Mouse (Mus musculus) myocyte (in vitro differentiated cells): ENCODE measurements at regions not wholly inside any gene's neighbourhood (a gene's known extent, or its start where the extent isn't known, plus 50 kb on each side); places are given as distances from the start of the nearest gene placed in this dataset.

Experiments used
- H3K27me3 ChIP-seq: one replicate; pipeline ENCODE4 v1.6.1; 2011; ENCODE audit not compliant: control insufficient read depth, insufficient read depth, insufficient read length
- H3K36me3 ChIP-seq: one replicate; pipeline ENCODE4 v1.6.1; 2011; ENCODE audit not compliant: control insufficient read depth, insufficient read depth
- H3K4me2 ChIP-seq: one replicate; pipeline ENCODE4 v1.6.1; 2011; ENCODE audit warnings: low read depth, control low read depth
- H3K4me3 ChIP-seq: one replicate; pipeline ENCODE4 v1.5.1; 2011; ENCODE audit warnings: mild to moderate bottlenecking, control low read depth, moderate library complexity
- H3K79me2 ChIP-seq: one replicate; pipeline ENCODE4 v1.6.1; 2011; ENCODE audit not compliant: control insufficient read depth, insufficient read depth
- H3ac ChIP-seq: one replicate; pipeline ENCODE4 v1.6.1; 2011; ENCODE audit not compliant: control insufficient read depth, insufficient read length
- CEBPB ChIP-seq: IDR thresholded peaks from 2 replicates; pipeline ENCODE4 v1.6.1; 2011; ENCODE audit warnings: mild to moderate bottlenecking, moderate library complexity; ENCODE audit not compliant: poor library complexity, insufficient read depth, severe bottlenecking
- E2F4 ChIP-seq: IDR thresholded peaks from one replicate; pipeline ENCODE4 v1.6.1; 2011; ENCODE audit warnings: mild to moderate bottlenecking, control low read depth, moderate library complexity; ENCODE audit not compliant: insufficient read depth
- MAX ChIP-seq: IDR thresholded peaks from one replicate; pipeline ENCODE4 v1.6.1; 2011; ENCODE audit warnings: low read depth, mild to moderate bottlenecking, control low read depth
- MYOD1 ChIP-seq, 3 experiments: IDR thresholded peaks; one replicate each; pipeline ENCODE4 v1.6.1; 2011; ENCODE audit warnings: control low read depth in 2 of 3, low read depth in 2 of 3, mild to moderate bottlenecking in 2 of 3, moderate library complexity in 1 of 3; ENCODE audit not compliant: insufficient read length in 2 of 3, control insufficient read depth in 1 of 3
- MYOG ChIP-seq, 3 experiments: IDR thresholded peaks; one replicate each; pipeline ENCODE4 v1.6.1; 2011; ENCODE audit warnings: control low read depth in 2 of 3, low read depth in 2 of 3, mild to moderate bottlenecking in 2 of 3; ENCODE audit not compliant: insufficient read length in 2 of 3, control insufficient read depth in 1 of 3, insufficient read depth in 1 of 3
- POLR2A ChIP-seq: IDR thresholded peaks from one replicate; pipeline ENCODE4 v1.6.1; 2011; ENCODE audit warnings: low read depth, mild to moderate bottlenecking, control low read depth, moderate library complexity; ENCODE audit not compliant: insufficient read length
- POLR2AphosphoS2 ChIP-seq: IDR thresholded peaks from one replicate; pipeline ENCODE4 v1.6.1; 2011; ENCODE audit warnings: low read depth, control low read depth; ENCODE audit not compliant: insufficient read length
- REST ChIP-seq: IDR thresholded peaks from one replicate; pipeline ENCODE4 v1.6.1; 2011; ENCODE audit warnings: mild to moderate bottlenecking, control low read depth, moderate library complexity; ENCODE audit not compliant: insufficient read depth, insufficient read length
- SRF ChIP-seq: IDR thresholded peaks from one replicate; pipeline ENCODE4 v1.6.1; 2011; ENCODE audit warnings: low read depth; ENCODE audit not compliant: control insufficient read depth, insufficient read length
- TCF12 ChIP-seq: IDR thresholded peaks from one replicate; pipeline ENCODE4 v1.6.1; 2011; ENCODE audit warnings: mild to moderate bottlenecking, control low read depth; ENCODE audit not compliant: poor library complexity, insufficient read depth, severe bottlenecking
- TCF3 ChIP-seq: IDR thresholded peaks from one replicate; pipeline ENCODE4 v1.6.1; 2011; ENCODE audit warnings: low read depth, control low read depth; ENCODE audit not compliant: insufficient read length
- USF1 ChIP-seq: IDR thresholded peaks from one replicate; pipeline ENCODE4 v1.6.1; 2011; ENCODE audit warnings: low read depth, mild to moderate bottlenecking, control low read depth, moderate library complexity

GRCm38 (mm10) chr2:51374636-51375035 is 225.7 kb upstream of the Rnd3 start:
- Histone ChIP-seq H3K4me3 (no peak overlapping the region), H3K27me3 (no peaks in the 10 kb centered on the region)
- TF ChIP-seq CEBPB (no peak), POLR2A (no peak), REST (no peak), TCF12 (no peak), MAX (no peak), TCF3 (no peak), MYOD1 (IDR thresholded peaks at IDR 0.05; ENCODE audit: control insufficient read depth in 1 of 3, insufficient read length in 2 of 3, low read depth in 2 of 3) (no peak), MYOG (IDR thresholded peaks at IDR 0.05; ENCODE audit: control insufficient read depth in 1 of 3, insufficient read depth in 1 of 3, insufficient read length in 2 of 3, low read depth in 2 of 3) (no peak), USF1 (no peak), SRF (no peak)

GRCm38 (mm10) chr2:51372771-51373170 is 223.9 kb upstream of the Rnd3 start:
- Histone ChIP-seq H3K4me2 (no peak overlapping the region), H3K36me3 (no peaks in the 10 kb centered on the region), H3K79me2 (no peaks in the 10 kb centered on the region), H3ac (no peak overlapping the region), H3K4me3 (no peak overlapping the region), H3K27me3 (no peaks in the 10 kb centered on the region)
- no peak for TF ChIP-seq TCF3
- TF ChIP-seq REST: no peak
- TF ChIP-seq POLR2AphosphoS2: no peak
- TF ChIP-seq POLR2A: no peak

More at GRCm38 (mm10) chr2:51374636-51375035, 225.7 kb upstream of the Rnd3 start:
- H3K79me2 ChIP-seq: no peaks in the 10 kb centered on the region
- H3K36me3 ChIP-seq: no peaks in the 10 kb centered on the region
- no peak overlapping the region for H3ac ChIP-seq
- H3K4me2 ChIP-seq: no peak overlapping the region

- H3K36me3 ChIP-seq: no peaks in the 10 kb centered on the region
Observed at GRCm38 (mm10) chr2:51362825-51363616, 214.1 kb upstream of the Rnd3 start.

GRCm38 (mm10) chr2:51355281-51355680 is 206.4 kb upstream of the Rnd3 start:
- no peaks in the 10 kb centered on the region for H3K79me2 ChIP-seq
- H3K4me2 ChIP-seq: no peak overlapping the region

More at GRCm38 (mm10) chr2:51362825-51363616, 214.1 kb upstream of the Rnd3 start:
- no peak overlapping the region for H3K4me3 ChIP-seq
- TF ChIP-seq E2F4 (no peak), MYOD1 (IDR thresholded peaks at IDR 0.05; ENCODE audit: control insufficient read depth in 1 of 3, insufficient read length in 2 of 3, low read depth in 2 of 3) (no peak), MYOG (IDR thresholded peaks at IDR 0.05; ENCODE audit: control insufficient read depth in 1 of 3, insufficient read depth in 1 of 3, insufficient read length in 2 of 3, low read depth in 2 of 3) (no peak), POLR2A (no peak), TCF12 (no peak), TCF3 (no peak), MAX (no peak), SRF (no peak)
- H3K4me2 ChIP-seq: no peak overlapping the region
- no peak overlapping the region for H3ac ChIP-seq
- H3K79me2 ChIP-seq: no peaks in the 10 kb centered on the region
- H3K27me3 ChIP-seq: no peaks in the 10 kb centered on the region

GRCm38 (mm10) chr2:51354800-51355199 is 205.9 kb upstream of the Rnd3 start:
- Histone ChIP-seq H3K27me3 (no peaks in the 10 kb centered on the region), H3K79me2 (no peaks in the 10 kb centered on the region), H3ac (no peak overlapping the region), H3K36me3 (no peaks in the 10 kb centered on the region), H3K4me3 (no peak overlapping the region), H3K4me2 (no peak overlapping the region)
- TF ChIP-seq POLR2AphosphoS2 (no peak), MYOG (IDR thresholded peaks at IDR 0.05; ENCODE audit: control insufficient read depth in 1 of 3, insufficient read depth in 1 of 3, insufficient read length in 2 of 3, low read depth in 2 of 3) (no peak), MAX (no peak), TCF12 (no peak), REST (no peak), MYOD1 (IDR thresholded peaks at IDR 0.05; ENCODE audit: control insufficient read depth in 1 of 3, insufficient read length in 2 of 3, low read depth in 2 of 3) (no peak), CEBPB (no peak), E2F4 (no peak), USF1 (no peak), POLR2A (no peak), SRF (no peak), TCF3 (no peak)

More at GRCm38 (mm10) chr2:51355281-51355680, 206.4 kb upstream of the Rnd3 start:
- H3K36me3 ChIP-seq: no peaks in the 10 kb centered on the region
- no peak overlapping the region for H3K4me3 ChIP-seq
- no peaks in the 10 kb centered on the region for H3K27me3 ChIP-seq
- TF ChIP-seq USF1: no peak
- TF ChIP-seq POLR2A: no peak
- no peak for TF ChIP-seq POLR2AphosphoS2
- no peak for TF ChIP-seq MYOD1 (IDR thresholded peaks at IDR 0.05; ENCODE audit: control insufficient read depth in 1 of 3, insufficient read length in 2 of 3, low read depth in 2 of 3)
- no peak for TF ChIP-seq TCF3
- TF ChIP-seq MYOG (IDR thresholded peaks at IDR 0.05; ENCODE audit: control insufficient read depth in 1 of 3, insufficient read depth in 1 of 3, insufficient read length in 2 of 3, low read depth in 2 of 3): no peak
- no peak for TF ChIP-seq E2F4
- TF ChIP-seq SRF: no peak
- H3ac ChIP-seq: no peak overlapping the region
